Mouse (Mus musculus): Measurements from ENCODE around the gene Slc4a1ap.
"Not testable (repeated sequence)": the region's sequence is repeated elsewhere in the genome, so short reads cannot be mapped to it uniquely, and the experiment has no call there.

The Slc4a1ap gene

GRCm38 (mm10) chr5:31567951-31568657 lies 41.3 kb downstream of the Slc4a1ap start:
- no peak for DNase-seq

GRCm38 (mm10) chr5:31571023-31571608 lies 44.3 kb downstream of the Slc4a1ap start:
- peak; percentile 75 for DNase-seq

DNA sequence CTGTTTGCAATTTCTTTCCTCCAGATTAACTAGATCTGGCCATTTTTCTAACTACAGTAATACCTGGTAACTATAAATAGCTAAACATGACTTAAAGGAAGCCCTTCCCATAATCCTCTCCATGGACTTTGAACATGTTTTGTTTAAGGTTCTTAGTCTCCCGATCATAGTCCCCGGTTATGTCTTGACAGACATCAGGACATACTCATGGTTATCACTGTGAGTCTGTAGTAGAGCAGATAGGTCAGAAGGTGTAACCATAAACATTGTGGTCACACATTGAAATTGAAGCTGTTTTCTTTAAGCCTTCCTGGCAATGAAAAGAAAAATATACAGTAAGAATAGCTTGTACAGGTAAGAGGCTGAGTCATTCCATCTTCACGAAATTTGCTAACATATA lies 46.9 kb downstream of the Slc4a1ap start:
- no peak for DNase-seq

DNA sequence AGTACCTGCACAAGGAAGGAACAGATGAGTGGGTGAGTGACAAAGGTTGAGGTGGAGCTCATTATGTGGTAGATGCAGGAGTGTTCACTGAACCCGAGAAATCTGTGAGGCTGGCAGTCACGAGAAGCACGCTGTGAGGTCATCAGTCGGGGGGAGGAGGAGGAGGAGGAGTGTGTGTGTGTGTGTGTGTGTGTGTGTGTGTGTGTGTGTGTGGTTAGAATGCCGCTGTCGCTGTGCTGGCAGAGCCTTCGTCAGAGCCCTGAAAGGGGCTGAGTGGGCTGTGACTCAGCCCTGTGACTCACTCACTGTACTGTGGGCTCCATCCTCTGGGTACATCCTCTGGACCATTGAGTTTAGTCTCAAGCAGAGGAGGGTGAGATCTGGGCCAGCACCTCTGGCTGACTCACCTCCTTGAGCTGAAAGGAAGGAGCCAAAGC lies 49.8 kb downstream of the Slc4a1ap start:
- peak; percentile 33 for DNase-seq

GRCm38 (mm10) chr5:31581263-31581662 lies 54.5 kb downstream of the Slc4a1ap start:
- no peak for DNase-seq

GRCm38 (mm10) chr5:31581932-31582331 lies 55.1 kb downstream of the Slc4a1ap start:
- no peak for DNase-seq

DNA sequence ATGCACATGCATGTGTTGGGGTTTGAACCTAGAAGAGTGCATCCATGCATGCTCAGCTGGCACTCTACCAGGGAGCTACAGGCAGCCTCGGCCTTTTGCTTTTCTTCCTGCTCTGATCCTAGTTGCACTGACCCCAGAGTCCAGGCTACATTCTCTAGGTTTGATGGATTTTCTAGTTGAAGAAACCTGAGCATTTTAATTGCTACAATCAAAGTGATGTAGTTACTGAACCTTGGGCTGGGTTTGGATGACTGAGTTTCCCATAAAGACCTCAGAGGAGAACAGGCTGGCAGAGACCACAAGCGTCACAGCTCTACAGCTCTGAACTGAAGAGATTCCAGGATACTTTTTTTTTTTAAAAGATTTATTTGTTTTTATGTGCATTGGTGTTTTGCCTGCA lies 56.5 kb downstream of the Slc4a1ap start:
- peak; percentile 88 for DNase-seq

- DNase-seq, result peak; percentile 49
These were observed 58.7 kb downstream of the Slc4a1ap start for GRCm38 (mm10) chr5:31585526-31585925.

- DNase-seq, result no peak
These were observed 61.2 kb downstream of the Slc4a1ap start for GRCm38 (mm10) chr5:31588016-31588415.

DNA sequence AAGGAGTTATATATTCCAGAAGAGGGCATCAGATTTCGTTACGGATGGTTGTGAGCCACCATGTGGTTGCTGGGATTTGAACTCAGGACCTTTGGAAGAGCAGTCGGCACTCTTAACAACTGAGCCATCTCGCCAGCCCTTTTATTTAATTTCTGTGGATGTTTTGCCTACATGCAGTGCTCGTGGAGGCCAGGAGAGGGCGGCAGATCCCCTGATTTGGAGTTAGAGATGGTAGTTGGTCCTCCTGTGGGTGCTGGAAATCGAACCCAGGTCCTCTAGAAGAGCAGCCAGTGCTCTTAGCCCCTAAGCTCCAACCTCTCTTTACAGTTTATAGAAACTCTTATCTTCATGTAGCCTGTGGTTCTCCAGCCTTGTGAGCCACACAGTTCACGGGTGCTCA lies 61.9 kb downstream of the Slc4a1ap start:
- DNase-seq, result not testable (repeated sequence)

GRCm38 (mm10) chr5:31589711-31590319 lies 63.0 kb downstream of the Slc4a1ap start:
- no peak for DNase-seq

DNA sequence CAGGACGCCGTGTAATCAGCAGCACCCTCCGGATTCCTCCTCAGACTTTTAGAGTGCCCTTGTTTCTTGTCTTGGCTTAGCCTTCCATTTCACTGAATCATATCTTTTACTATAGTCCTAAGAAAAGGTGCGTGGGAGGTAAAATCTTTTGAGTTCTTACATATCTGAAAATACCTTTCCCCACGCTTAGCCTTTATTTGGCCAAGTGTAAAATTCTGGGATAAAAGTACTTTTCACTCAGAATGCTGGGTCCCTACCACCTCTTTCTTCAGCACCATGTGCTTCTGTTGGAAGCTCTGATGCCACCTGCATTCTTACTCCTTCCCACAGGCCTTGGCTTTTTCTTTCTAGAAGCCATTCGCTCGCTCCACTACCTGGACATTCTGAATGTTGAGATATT lies 64.3 kb downstream of the Slc4a1ap start:
- no peak for DNase-seq

- DNase-seq, result no peak
These were observed 69.1 kb downstream of the Slc4a1ap start for GRCm38 (mm10) chr5:31595868-31596267.

DNA sequence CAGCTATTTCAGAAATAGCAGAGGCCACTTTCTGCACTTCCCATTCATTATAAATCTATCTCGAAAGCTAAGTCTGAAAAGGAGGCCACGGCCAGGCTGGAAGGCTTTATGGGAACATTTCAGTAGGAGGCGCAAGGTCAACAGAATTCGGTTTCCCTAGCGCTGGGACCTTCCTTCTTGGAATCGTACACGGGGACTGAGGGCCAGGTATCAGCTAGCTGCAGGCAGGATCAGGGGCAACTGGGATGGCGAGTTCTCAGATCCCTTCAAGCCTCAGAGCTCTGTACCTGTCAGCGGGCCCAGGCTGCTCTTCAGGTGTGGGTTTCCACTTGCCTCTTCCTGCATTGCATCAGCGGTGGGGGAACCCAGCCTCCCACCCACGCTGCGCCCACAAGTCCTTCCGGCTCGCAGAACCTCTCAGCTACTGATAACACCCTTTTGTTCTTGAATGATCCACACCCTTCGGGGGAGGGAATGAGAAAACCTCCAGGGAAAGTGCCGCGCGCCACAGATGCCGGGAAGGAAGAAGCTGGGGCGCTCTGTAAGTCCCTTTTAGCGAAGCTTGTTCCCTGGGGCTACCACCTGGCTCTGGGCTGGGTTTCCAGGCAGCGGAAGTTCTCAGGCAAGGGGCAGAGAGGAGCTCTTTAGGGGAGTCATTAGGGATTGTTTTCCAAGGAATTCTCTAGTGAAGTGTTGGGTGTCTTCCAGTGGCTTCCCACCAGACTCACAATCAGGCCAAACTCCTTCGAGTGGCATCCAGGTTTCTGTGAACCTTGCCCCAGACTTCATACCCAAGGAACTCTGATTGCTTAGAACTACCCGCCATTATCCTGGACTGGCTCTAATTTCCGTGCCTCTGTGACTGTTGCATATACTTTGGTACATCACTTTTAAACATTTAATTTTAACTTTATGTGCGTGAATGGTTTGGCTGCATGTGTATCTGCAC lies 70.0 kb downstream of the Slc4a1ap start, which contains the start of gene Mrpl33:
Gene Mrpl33 (plus strand): TSS at position 455 of the 949 bp plus-strand sequence.
- DNase-seq, result no peak

DNA sequence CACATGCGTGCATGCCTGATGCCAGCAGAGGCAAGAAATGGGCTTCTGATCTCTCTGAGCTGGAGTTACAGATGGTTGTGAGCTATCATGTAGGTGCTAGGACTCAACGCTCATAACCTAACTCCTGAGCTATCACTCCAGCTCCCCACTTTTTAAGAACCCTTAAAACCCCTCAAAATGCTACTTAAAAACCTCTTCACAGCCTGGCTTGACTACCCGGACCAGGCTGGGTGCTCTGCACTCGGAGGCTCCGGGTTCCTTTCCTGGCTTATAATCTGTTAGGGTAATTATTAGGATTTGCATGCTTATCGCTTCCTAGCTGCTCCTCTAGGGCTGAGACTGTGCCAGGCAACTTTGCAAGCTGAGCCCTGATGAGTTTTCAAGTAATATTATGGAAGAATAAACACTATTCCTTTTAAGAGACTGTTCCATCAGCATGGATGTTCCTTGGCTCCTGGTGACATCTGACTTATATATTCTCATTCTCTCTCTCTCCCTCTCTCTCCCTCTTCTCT lies 70.7 kb downstream of the Slc4a1ap start:
- no peak for DNase-seq

- no peak for DNase-seq
These were observed 71.3 kb downstream of the Slc4a1ap start for GRCm38 (mm10) chr5:31598121-31598520.

- DNase-seq, result no peak
These were observed 71.8 kb downstream of the Slc4a1ap start for GRCm38 (mm10) chr5:31598579-31598978.

GRCm38 (mm10) chr5:31599161-31599560 lies 72.4 kb downstream of the Slc4a1ap start:
- DNase-seq, result no peak

GRCm38 (mm10) chr5:31601162-31601722 lies 74.4 kb downstream of the Slc4a1ap start:
- no peak for DNase-seq

DNA sequence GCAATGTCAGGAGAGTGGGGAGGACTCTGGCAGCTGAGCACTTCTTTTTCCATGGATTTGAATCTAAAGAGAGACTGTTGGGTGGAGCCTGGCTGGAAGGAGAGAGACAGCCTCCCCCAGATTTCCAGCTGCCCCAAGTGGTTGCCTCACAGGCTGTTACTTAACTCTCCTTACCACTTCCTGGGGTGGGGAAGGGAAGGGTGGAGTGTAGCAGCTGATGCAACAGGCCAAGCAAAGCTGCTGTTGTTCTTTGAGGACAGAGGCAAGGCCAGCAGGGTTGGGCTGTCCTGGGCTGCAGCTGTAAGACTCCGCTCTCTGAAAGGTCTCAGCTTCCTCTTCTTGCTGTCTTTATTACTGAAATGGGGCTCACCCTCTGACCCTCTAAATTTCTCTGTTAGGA lies 75.6 kb downstream of the Slc4a1ap start:
- DNase-seq, result peak; percentile 30

- no peak for DNase-seq
These were observed 77.0 kb downstream of the Slc4a1ap start for GRCm38 (mm10) chr5:31603766-31604165.

GRCm38 (mm10) chr5:31606151-31606550 lies 79.4 kb downstream of the Slc4a1ap start:
- no peak for DNase-seq
